Mouse (Mus musculus): ENCODE results near the gene Mob2. TPM values are rescaled to one million over a fixed set of nuclear protein-coding genes. Genes with fewer than 3 reads are reported as not detected.
A peak's percentile ranks its signal among the peaks of the same experiment; 100 is the strongest.

Mob2 gene
- polyA plus RNA-seq, 1 experiment from 2014 or later = 61.5 TPM

GRCm38 (mm10) chr7:142083588-142084317 is 22.9 kb upstream of the Mob2 start:
- 37% methylated on average over 12 of the region's 12 CpGs for whole genome bisulfite sequencing
- H3K27ac ChIP-seq (replicated peaks) = peak overlapping the region; percentile 49

GRCm38 (mm10) chr7:142082607-142083006 is 21.7 kb upstream of the Mob2 start:
- Histone ChIP-seq H3K9me3 (ENCODE audit: control insufficient read depth, low read length) (no peaks in the 10 kb centered on the region), H3K4me3 (ENCODE audit: low read depth, low read length) (no peak overlapping the region), H3K27me3 (ENCODE audit: control insufficient read depth, insufficient read depth, low read length) (peaks cover 4% of the 10 kb centered on the region; the same call in 1 of the 2 replicates), H3K36me3 (ENCODE audit: control insufficient read depth, insufficient read depth, low read length) (no peaks in the 10 kb centered on the region; the same call in 1 of the 2 replicates), H3K9ac (ENCODE audit: low read length) (no peak overlapping the region), H3K4me2 (replicated peaks; ENCODE audit: low read depth) (no peak overlapping the region), H3K27ac (replicated peaks) (no peak overlapping the region), H3K4me1 (replicated peaks; ENCODE audit: control insufficient read depth, insufficient read depth) (peaks cover 3% of the 10 kb centered on the region; the same call in 1 of the 2 replicates)
- WGBS = 78% methylated on average over 12 of the region's 16 CpGs
- TF ChIP-seq CTCF (IDR thresholded peaks at IDR 0.05; ENCODE audit: low read depth) (no peak), EP300 (optimal IDR thresholded peaks at IDR 0.05) (no peak)
- no peak for DNase-seq (ENCODE audit: low spot score)
- ATAC-seq (ENCODE audit: low FRiP score, low TSS enrichment) = no peak

More at GRCm38 (mm10) chr7:142083588-142084317, 22.9 kb upstream of the Mob2 start:
- no peak for TF ChIP-seq EP300 (optimal IDR thresholded peaks at IDR 0.05)
- TF ChIP-seq CTCF (IDR thresholded peaks at IDR 0.05; ENCODE audit: low read depth) = peak; percentile 37
- Histone ChIP-seq H3K9me3 (ENCODE audit: control insufficient read depth, low read length) (no peaks in the 10 kb centered on the region), H3K27me3 (ENCODE audit: control insufficient read depth, insufficient read depth, low read length) (peaks cover 4% of the 10 kb centered on the region; the same call in 1 of the 2 replicates), H3K4me2 (replicated peaks; ENCODE audit: low read depth) (no peak overlapping the region), H3K4me3 (ENCODE audit: low read depth, low read length) (no peak overlapping the region), H3K9ac (ENCODE audit: low read length) (0 out of 2 replicates have a peak overlapping the region, but pooled peaks have one; percentile 0), H3K36me3 (ENCODE audit: control insufficient read depth, insufficient read depth, low read length) (no peaks in the 10 kb centered on the region; the same call in 1 of the 2 replicates), H3K4me1 (replicated peaks; ENCODE audit: control insufficient read depth, insufficient read depth) (peaks cover 3% of the 10 kb centered on the region; the same call in 1 of the 2 replicates)
- peak; percentile 11; the same call in 1 of the 2 replicates for ATAC-seq (ENCODE audit: low FRiP score, low TSS enrichment)
- DNase-seq (ENCODE audit: low spot score) = no peak

- DNase-seq (ENCODE audit: low spot score) (no peak), ATAC-seq (ENCODE audit: low FRiP score, low TSS enrichment) (no peak)
- Histone ChIP-seq H3K27me3 (ENCODE audit: control insufficient read depth, insufficient read depth, low read length) (peaks cover 4% of the 10 kb centered on the region; the same call in 1 of the 2 replicates), H3K4me2 (replicated peaks; ENCODE audit: low read depth) (peak overlapping the region; percentile 11; the same call in 1 of the 2 replicates), H3K27ac (replicated peaks) (no peak overlapping the region), H3K4me3 (ENCODE audit: low read depth, low read length) (no peak overlapping the region), H3K9ac (ENCODE audit: low read length) (no peak overlapping the region), H3K9me3 (ENCODE audit: control insufficient read depth, low read length) (no peaks in the 10 kb centered on the region), H3K36me3 (ENCODE audit: control insufficient read depth, insufficient read depth, low read length) (no peaks in the 10 kb centered on the region; the same call in 1 of the 2 replicates), H3K4me1 (replicated peaks; ENCODE audit: control insufficient read depth, insufficient read depth) (peaks cover 3% of the 10 kb centered on the region; the same call in 1 of the 2 replicates)
- 31% methylated on average over 26 of the region's 38 CpGs for WGBS
- no peak for TF ChIP-seq CTCF (IDR thresholded peaks at IDR 0.05; ENCODE audit: low read depth)
- TF ChIP-seq EP300 (optimal IDR thresholded peaks at IDR 0.05) = no peak
Measured at GRCm38 (mm10) chr7:142082179-142082578, 21.3 kb upstream of the Mob2 start.

DNA sequence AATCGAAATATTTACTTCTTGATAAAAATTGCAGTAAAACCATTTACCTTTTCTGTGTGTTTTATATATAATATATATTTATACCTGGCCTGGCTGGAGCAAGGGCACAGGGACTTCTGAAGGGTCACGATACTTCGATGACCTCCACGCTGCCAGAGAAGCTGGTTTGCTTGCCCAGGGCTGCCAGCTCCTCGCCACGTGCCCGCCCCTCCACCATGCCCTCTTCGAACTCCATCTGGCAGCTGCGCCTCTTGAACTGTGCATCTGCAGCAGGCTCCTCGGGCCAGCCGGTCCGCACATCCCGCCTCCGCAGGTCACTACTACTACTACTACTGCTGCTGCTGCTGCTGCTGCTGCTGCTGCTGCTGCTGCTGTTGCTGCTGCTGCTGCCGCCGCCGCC is 20.9 kb upstream of the Mob2 start:
- Histone ChIP-seq H3K27me3 (ENCODE audit: control insufficient read depth, insufficient read depth, low read length) (peaks cover 4% of the 10 kb centered on the region; the same call in 1 of the 2 replicates), H3K4me1 (replicated peaks; ENCODE audit: control insufficient read depth, insufficient read depth) (peaks cover 3% of the 10 kb centered on the region; the same call in 1 of the 2 replicates), H3K4me2 (replicated peaks; ENCODE audit: low read depth) (peak overlapping the region; percentile 11; the same call in 1 of the 2 replicates), H3K4me3 (ENCODE audit: low read depth, low read length) (no peak overlapping the region), H3K36me3 (ENCODE audit: control insufficient read depth, insufficient read depth, low read length) (no peaks in the 10 kb centered on the region; the same call in 1 of the 2 replicates), H3K9ac (ENCODE audit: low read length) (no peak overlapping the region), H3K27ac (replicated peaks) (no peak overlapping the region), H3K9me3 (ENCODE audit: control insufficient read depth, low read length) (no peaks in the 10 kb centered on the region)
- TF ChIP-seq EP300 (optimal IDR thresholded peaks at IDR 0.05) (no peak), CTCF (IDR thresholded peaks at IDR 0.05; ENCODE audit: low read depth) (no peak)
- DNase-seq (ENCODE audit: low spot score) (no peak), ATAC-seq (ENCODE audit: low FRiP score, low TSS enrichment) (no peak)
- 36% methylated on average over 15 of the region's 17 CpGs for WGBS

- peaks cover 3% of the 10 kb centered on the region; the same call in 1 of the 2 replicates for H3K4me1 ChIP-seq (replicated peaks; ENCODE audit: control insufficient read depth, insufficient read depth)
- 56% methylated on average over 2 of the region's 2 CpGs for WGBS
- H3K9me3 ChIP-seq (ENCODE audit: control insufficient read depth, low read length) = no peaks in the 10 kb centered on the region
- H3K27me3 ChIP-seq (ENCODE audit: control insufficient read depth, insufficient read depth, low read length) = peaks cover 4% of the 10 kb centered on the region; the same call in 1 of the 2 replicates
- no peak overlapping the region for H3K4me2 ChIP-seq (replicated peaks; ENCODE audit: low read depth)
- H3K36me3 ChIP-seq (ENCODE audit: control insufficient read depth, insufficient read depth, low read length) = no peaks in the 10 kb centered on the region; the same call in 1 of the 2 replicates
- no peak overlapping the region for H3K27ac ChIP-seq (replicated peaks)
- H3K9ac ChIP-seq (ENCODE audit: low read length) = no peak overlapping the region
- ATAC-seq (ENCODE audit: low FRiP score, low TSS enrichment) = no peak
- TF ChIP-seq CTCF (IDR thresholded peaks at IDR 0.05; ENCODE audit: low read depth) = no peak
- DNase-seq (ENCODE audit: low spot score) = no peak
- no peak overlapping the region for H3K4me3 ChIP-seq (ENCODE audit: low read depth, low read length)
Measured at GRCm38 (mm10) chr7:142080876-142081275, 20.0 kb upstream of the Mob2 start.

GRCm38 (mm10) chr7:142079365-142079764 is 18.5 kb upstream of the Mob2 start:
- Histone ChIP-seq H3K9me3 (ENCODE audit: control insufficient read depth, low read length) (no peaks in the 10 kb centered on the region), H3K9ac (ENCODE audit: low read length) (no peak overlapping the region), H3K4me3 (ENCODE audit: low read depth, low read length) (no peak overlapping the region), H3K4me2 (replicated peaks; ENCODE audit: low read depth) (no peak overlapping the region), H3K36me3 (ENCODE audit: control insufficient read depth, insufficient read depth, low read length) (no peaks in the 10 kb centered on the region; the same call in 1 of the 2 replicates), H3K27ac (replicated peaks) (no peak overlapping the region), H3K4me1 (replicated peaks; ENCODE audit: control insufficient read depth, insufficient read depth) (no peaks in the 10 kb centered on the region; the same call in 1 of the 2 replicates), H3K27me3 (ENCODE audit: control insufficient read depth, insufficient read depth, low read length) (peaks cover 4% of the 10 kb centered on the region; the same call in 1 of the 2 replicates)
- DNase-seq (ENCODE audit: low spot score) = no peak
- 56% methylated on average over 5 of the region's 5 CpGs for WGBS
- TF ChIP-seq CTCF (IDR thresholded peaks at IDR 0.05; ENCODE audit: low read depth) = no peak
- TF ChIP-seq EP300 (optimal IDR thresholded peaks at IDR 0.05) = no peak
- ATAC-seq (ENCODE audit: low FRiP score, low TSS enrichment) = no peak
